Mouse (Mus musculus): ENCODE measurements at regions not wholly inside any gene's neighbourhood (a gene's known extent, or its start where the extent isn't known, plus 50 kb on each side); places are given as distances from the start of the nearest gene placed in this dataset.

DNA sequence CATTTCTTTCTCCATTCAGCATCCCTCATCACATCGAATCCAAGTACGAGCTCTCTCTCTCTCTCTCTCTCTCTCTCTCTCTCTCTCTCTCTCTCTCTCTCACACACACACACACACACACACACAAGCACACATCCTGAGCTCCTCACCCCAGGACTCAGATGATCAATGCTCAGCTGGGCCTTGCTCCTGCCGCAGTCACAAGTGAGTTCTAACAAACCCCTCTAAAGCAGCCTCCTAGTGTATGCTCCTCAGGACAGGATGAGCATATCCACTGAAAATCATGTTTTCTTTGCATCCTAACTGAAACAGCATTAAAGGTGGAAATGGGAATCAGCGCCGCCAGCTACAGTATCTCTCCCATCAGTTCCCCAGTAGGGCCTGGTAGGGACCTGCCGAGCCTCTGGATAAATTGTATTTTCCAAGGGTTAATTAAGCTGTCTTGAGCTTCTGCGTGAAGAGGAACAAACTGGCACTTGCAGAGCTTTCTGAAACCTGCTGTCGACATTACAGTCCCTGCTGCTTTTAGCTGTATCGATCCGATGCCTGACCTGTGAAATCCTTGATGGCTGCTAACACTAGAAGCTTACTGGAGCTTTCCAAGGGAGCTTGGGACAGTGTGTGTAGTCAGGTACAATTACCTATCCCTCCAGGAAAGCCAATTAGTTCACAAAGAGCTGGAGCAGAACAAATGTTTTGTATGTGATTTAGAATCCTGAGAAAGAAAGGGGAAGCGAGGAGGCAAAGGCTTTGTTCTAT is 131.3 kb upstream of the Vrk2 start:
- no peak for TF ChIP-seq CTCF (IDR thresholded peaks at IDR 0.05)
- no peak for TF ChIP-seq POLR2A (IDR thresholded peaks at IDR 0.05; ENCODE audit: insufficient read depth, low read depth, low read length)
